Mouse (Mus musculus) ES-Bruce4 (cell line): ENCODE data around the gene Tmem50b.

Experiments used
- CTCF ChIP-seq: IDR thresholded peaks from one replicate; pipeline ENCODE4 v1.8.1; 2011; ENCODE audit warnings: low read depth, low read length
- EP300 ChIP-seq: IDR thresholded peaks from 2 replicates; pipeline ENCODE4 v1.6.1; 2011; ENCODE audit warnings: low read depth, low read length; ENCODE audit not compliant: insufficient read depth
- POLR2A ChIP-seq: IDR thresholded peaks from one replicate; pipeline ENCODE4 v1.8.1; 2011; ENCODE audit warnings: low read length; ENCODE audit not compliant: insufficient read depth

- TF ChIP-seq CTCF: no peak
- TF ChIP-seq POLR2A: no peak
- TF ChIP-seq EP300: no peak
These were observed 48.5 kb upstream of the Tmem50b start for GRCm38 (mm10) chr16:91645995-91646602.
